Comparison of ENCODE assay signal across 8 mouse cellular contexts in the genomic region with DNA sequence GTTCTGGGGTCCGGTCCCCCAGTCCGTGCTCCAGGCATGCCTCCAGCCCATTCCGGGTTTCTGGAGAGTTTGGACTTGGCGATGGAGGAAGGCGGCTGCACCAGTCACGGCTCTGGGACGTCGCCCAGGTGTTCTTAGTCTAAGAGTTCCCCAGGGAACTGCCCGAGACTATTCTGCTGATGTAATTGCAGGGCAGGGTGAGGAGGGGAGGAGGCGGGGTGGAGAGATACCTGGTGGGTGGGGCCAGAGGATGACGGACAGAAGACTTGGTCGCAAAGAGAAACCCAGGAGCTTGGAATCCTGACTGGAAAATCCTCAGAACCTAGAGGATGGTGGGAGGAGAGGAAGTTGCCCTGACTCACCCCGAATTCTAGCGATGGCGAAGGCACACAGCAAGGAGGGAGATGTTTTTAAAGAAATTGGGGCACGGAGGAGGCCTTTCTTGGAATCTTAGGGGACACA. TPM values are rescaled to one million over a fixed set of nuclear protein-coding genes. Genes with fewer than 3 reads are reported as not detected.
A peak's percentile ranks its signal among the peaks of the same experiment; 100 is the strongest.
DNase-seq lines count a peak whose midpoint lies in the region; ATAC-seq and TF ChIP-seq lines count a peak whose summit lies in the region.

No protein-coding gene starts in this region.

- H3K9ac ChIP-seq in ES-Bruce4 (ENCODE audit: low read depth, poor library complexity, severe bottlenecking), result peak overlapping the region; percentile 34
- H3K9ac ChIP-seq in forebrain, embryonic 13.5 days, result peak overlapping the region; percentile 37; the same call in 1 of the 2 replicates
- H3K9ac ChIP-seq in kidney, postnatal 0 days (ENCODE audit: low read depth, low read length), result no peak overlapping the region; the same call in 1 of the 2 replicates

- TF ChIP-seq POLR2A in ES-Bruce4 (IDR thresholded peaks at IDR 0.05; ENCODE audit: insufficient read depth, low read length), result peak; percentile 73
- TF ChIP-seq POLR2A in lung, adult 2 months (IDR thresholded peaks at IDR 0.05; ENCODE audit: borderline replicate concordance, extremely low read depth, low read depth, low read length), result no peak

- H3K4me3 ChIP-seq in ES-Bruce4 (ENCODE audit: low read depth, low read length), result peak overlapping the region; percentile 61
- peak overlapping the region; percentile 15 for H3K4me3 ChIP-seq in forebrain, embryonic 13.5 days
- peak overlapping the region; percentile 10; the same call in 1 of the 2 replicates for H3K4me3 ChIP-seq in kidney, postnatal 0 days (replicated peaks; ENCODE audit: low read depth, low read length)
- H3K4me3 ChIP-seq in lung, adult 2 months (replicated peaks; ENCODE audit: extremely low read depth, low read depth, low read length), result no peak overlapping the region

- TF ChIP-seq EP300 in ES-Bruce4 (IDR thresholded peaks at IDR 0.05; ENCODE audit: insufficient read depth, low read depth, low read length), result no peak

- 4% methylated on average over 16 of the region's 16 CpGs for WGBS in forebrain, embryonic 13.5 days
- WGBS in kidney, postnatal 0 days, result 4% methylated on average over 16 of the region's 16 CpGs
- 4% methylated on average over 16 of the region's 16 CpGs for WGBS in lung, adult 2 months

- no peak for ATAC-seq in forebrain, embryonic 13.5 days
- ATAC-seq in kidney, postnatal 0 days (replicated peaks; ENCODE audit: low FRiP score, low read depth), result no peak

- H3K4me1 ChIP-seq in ES-Bruce4 (ENCODE audit: control insufficient read depth, insufficient read depth, low read length), result peaks cover 2% of the 10 kb centered on the region
- H3K4me1 ChIP-seq in forebrain, embryonic 13.5 days, result peaks cover 8% of the 10 kb centered on the region; the same call in 1 of the 2 replicates
- H3K4me1 ChIP-seq in kidney, postnatal 0 days (replicated peaks; ENCODE audit: insufficient read depth, low read length), result peaks cover 10% of the 10 kb centered on the region; the same call in 1 of the 2 replicates
- H3K4me1 ChIP-seq in lung, adult 2 months (ENCODE audit: control insufficient read depth, insufficient read depth, low read length), result no peaks in the 10 kb centered on the region

- TF ChIP-seq CTCF in ES-Bruce4 (IDR thresholded peaks at IDR 0.05; ENCODE audit: low read depth, low read length), result no peak
- TF ChIP-seq CTCF in kidney, postnatal 0 days (IDR thresholded peaks at IDR 0.05; ENCODE audit: low read depth), result no peak
- no peak for TF ChIP-seq CTCF in lung, adult 2 months (IDR thresholded peaks at IDR 0.05; ENCODE audit: insufficient read depth, low read length)

- H3K36me3 ChIP-seq in ES-Bruce4 (ENCODE audit: control insufficient read depth, insufficient read depth, low read length, poor library complexity, severe bottlenecking), result no peaks in the 10 kb centered on the region
- no peaks in the 10 kb centered on the region for H3K36me3 ChIP-seq in forebrain, embryonic 13.5 days (ENCODE audit: poor library complexity, severe bottlenecking)
- H3K36me3 ChIP-seq in kidney, postnatal 0 days (ENCODE audit: insufficient read depth, low read length), result no peaks in the 10 kb centered on the region

- DNase-seq in cerebellum, postnatal 10 days, result peak; percentile 36 to 39
- no peak for DNase-seq in cerebellum, adult 8-10 months
- DNase-seq in kidney, postnatal 0 days (ENCODE audit: low spot score), result peak; percentile 46
- DNase-seq in lung, adult 2 months, result peak; percentile 33
- peak; percentile 27 to 57 for DNase-seq in right cerebral cortex, postnatal 36 days (ENCODE audit: low spot score in 2 of 2)
- no peak for DNase-seq in natural killer cell, adult 2 months (ENCODE audit: low spot score in 2 of 2)

- peak overlapping the region; percentile 66 for H3K27ac ChIP-seq in ES-Bruce4 (ENCODE audit: insufficient read depth, low read length)
- H3K27ac ChIP-seq in forebrain, embryonic 13.5 days, result no peak overlapping the region
- no peak overlapping the region for H3K27ac ChIP-seq in kidney, postnatal 0 days

- no peaks in the 10 kb centered on the region for H3K9me3 ChIP-seq in ES-Bruce4 (replicated peaks; ENCODE audit: control insufficient read depth, insufficient read depth, low read length, poor library complexity, severe bottlenecking)
- H3K9me3 ChIP-seq in forebrain, embryonic 13.5 days (replicated peaks), result no peaks in the 10 kb centered on the region
- H3K9me3 ChIP-seq in kidney, postnatal 0 days (replicated peaks; ENCODE audit: low read length), result no peaks in the 10 kb centered on the region

- H3K4me2 ChIP-seq in forebrain, embryonic 13.5 days, result peak overlapping the region; percentile 50
- peak overlapping the region; percentile 48 for H3K4me2 ChIP-seq in kidney, postnatal 0 days (ENCODE audit: low read length)

- H3K27me3 ChIP-seq in ES-Bruce4 (ENCODE audit: control insufficient read depth, insufficient read depth, low read length, poor library complexity, severe bottlenecking), result no peaks in the 10 kb centered on the region
- H3K27me3 ChIP-seq in forebrain, embryonic 13.5 days, result peaks cover 27% of the 10 kb centered on the region; the same call in 1 of the 2 replicates
- no peaks in the 10 kb centered on the region for H3K27me3 ChIP-seq in kidney, postnatal 0 days (ENCODE audit: insufficient read depth, low read length)

RNA-seq across cellular contexts. Expression of gene Ifnl2, which starts 22.2 kb away (rescaled TPM):
- not detected in 2 replicates for polyA plus RNA-seq in ES-Bruce4 (2011; ENCODE audit: insufficient read depth, insufficient read length, low read depth, missing spikeins)
- not detected in 2 replicates for polyA plus RNA-seq in forebrain, embryonic 13.5 days (2015; fragmentation: Nextera tagmentation; extraction: Ambion mirVana)
- polyA plus RNA-seq in kidney, postnatal 0 days (2015; fragmentation: Nextera tagmentation; extraction: Ambion mirVana), result not detected in 2 replicates
- not detected in 2 replicates for polyA plus RNA-seq in lung, adult 2 months (2012; rRNA removed)

RNA-seq across cellular contexts. Expression of gene Ifnl3, which starts 34.6 kb away (rescaled TPM):
- not detected in 2 replicates for polyA plus RNA-seq in ES-Bruce4 (2011; ENCODE audit: insufficient read depth, insufficient read length, low read depth, missing spikeins)
- polyA plus RNA-seq in forebrain, embryonic 13.5 days (2015; fragmentation: Nextera tagmentation; extraction: Ambion mirVana), result not detected in 2 replicates
- not detected in 2 replicates for polyA plus RNA-seq in kidney, postnatal 0 days (2015; fragmentation: Nextera tagmentation; extraction: Ambion mirVana)
- not detected in 2 replicates for polyA plus RNA-seq in lung, adult 2 months (2012; rRNA removed)

RNA-seq across cellular contexts. Expression of gene Lrfn1, which starts 36.3 kb away (rescaled TPM):
- 14.6 and 21.9 TPM in 2 replicates for polyA plus RNA-seq in ES-Bruce4 (2011; ENCODE audit: insufficient read depth, insufficient read length, low read depth, missing spikeins)
- 5.9 and 6.1 TPM in 2 replicates for polyA plus RNA-seq in forebrain, embryonic 13.5 days (2015; fragmentation: Nextera tagmentation; extraction: Ambion mirVana)
- polyA plus RNA-seq in kidney, postnatal 0 days (2015; fragmentation: Nextera tagmentation; extraction: Ambion mirVana), result 2.1 and 2.8 TPM in 2 replicates
- polyA plus RNA-seq in lung, adult 2 months (2012; rRNA removed), result 5.5 and 7.0 TPM in 2 replicates

RNA-seq across cellular contexts. Expression of gene Gmfg, which starts 50.8 kb away (rescaled TPM):
- 37.6 and 45.2 TPM in 2 replicates for polyA plus RNA-seq in ES-Bruce4 (2011; ENCODE audit: insufficient read depth, insufficient read length, low read depth, missing spikeins)
- polyA plus RNA-seq in forebrain, embryonic 13.5 days (2015; fragmentation: Nextera tagmentation; extraction: Ambion mirVana), result 2.5 and 2.8 TPM in 2 replicates
- 19.5 and 23.8 TPM in 2 replicates for polyA plus RNA-seq in kidney, postnatal 0 days (2015; fragmentation: Nextera tagmentation; extraction: Ambion mirVana)
- polyA plus RNA-seq in lung, adult 2 months (2012; rRNA removed), result 24.2 and 24.3 TPM in 2 replicates

RNA-seq across cellular contexts. Expression of gene Sycn, which starts 52.6 kb away (rescaled TPM):
- not detected in 2 replicates for polyA plus RNA-seq in ES-Bruce4 (2011; ENCODE audit: insufficient read depth, insufficient read length, low read depth, missing spikeins)
- not detected in 2 replicates for polyA plus RNA-seq in forebrain, embryonic 13.5 days (2015; fragmentation: Nextera tagmentation; extraction: Ambion mirVana)
- 0.27 and 0.45 TPM in 2 replicates for polyA plus RNA-seq in kidney, postnatal 0 days (2015; fragmentation: Nextera tagmentation; extraction: Ambion mirVana)
- polyA plus RNA-seq in lung, adult 2 months (2012; rRNA removed), result 27.0 TPM in 1 of 2 replicates, not detected in the other

Comparison
In these comparisons a context has a peak if more than half of its experiments do, and no peak if none do; other contexts are left out.
1. DNase-seq: peak in cerebellum, postnatal 10 days (2 of 2), kidney, postnatal 0 days (single experiment), lung, adult 2 months (single experiment) and right cerebral cortex, postnatal 36 days (2 of 2); none in cerebellum, adult 8-10 months (single experiment) and natural killer cell, adult 2 months (0 of 2).